Mouse (Mus musculus): ENCODE measurements at regions not wholly inside any gene's neighbourhood (a gene's known extent, or its start where the extent isn't known, plus 50 kb on each side); places are given as distances from the start of the nearest gene placed in this dataset.

GRCm38 (mm10) chr5:133385374-133386349 is 713.8 kb upstream of the Castor2 start:
- Histone ChIP-seq H3K4me3 (ENCODE audit: low read depth, low read length) (no peak overlapping the region), H3K27ac (ENCODE audit: low read length) (no peak overlapping the region), H3K4me2 (replicated peaks; ENCODE audit: low read depth, low read length) (no peak overlapping the region), H3K9me3 (ENCODE audit: control insufficient read depth, low read depth, low read length) (no peaks in the 10 kb centered on the region), H3K27me3 (ENCODE audit: control insufficient read depth, insufficient read depth, low read length) (no peaks in the 10 kb centered on the region), H3K4me1 (ENCODE audit: control insufficient read depth, insufficient read depth, low read length) (0 out of 2 replicates have a peak, but pooled peaks cover 3% of the 10 kb centered on the region), H3K36me3 (ENCODE audit: control insufficient read depth, insufficient read depth, low read length) (no peaks in the 10 kb centered on the region), H3K9ac (replicated peaks; ENCODE audit: low read depth, low read length) (no peak overlapping the region)
- no peak for ATAC-seq (ENCODE audit: insufficient number of reproducible peaks, insufficient read depth, low FRiP score, low read depth)
- 54% methylated on average over 10 of the region's 10 CpGs for WGBS

- 94% methylated on average over 3 of the region's 3 CpGs for WGBS
- Histone ChIP-seq H3K4me2 (replicated peaks; ENCODE audit: low read depth, low read length) (no peak overlapping the region), H3K4me3 (ENCODE audit: low read depth, low read length) (no peak overlapping the region), H3K27ac (ENCODE audit: low read length) (no peak overlapping the region), H3K9me3 (ENCODE audit: control insufficient read depth, low read depth, low read length) (no peaks in the 10 kb centered on the region), H3K4me1 (ENCODE audit: control insufficient read depth, insufficient read depth, low read length) (no peaks in the 10 kb centered on the region), H3K27me3 (ENCODE audit: control insufficient read depth, insufficient read depth, low read length) (no peaks in the 10 kb centered on the region), H3K9ac (replicated peaks; ENCODE audit: low read depth, low read length) (no peak overlapping the region), H3K36me3 (ENCODE audit: control insufficient read depth, insufficient read depth, low read length) (no peaks in the 10 kb centered on the region)
- ATAC-seq (ENCODE audit: insufficient number of reproducible peaks, insufficient read depth, low FRiP score, low read depth), result no peak
Measured at GRCm38 (mm10) chr5:133365771-133366170, 733.7 kb upstream of the Castor2 start.

- H3K27me3 ChIP-seq (ENCODE audit: control insufficient read depth, insufficient read depth, low read length), result no peaks in the 10 kb centered on the region
- WGBS, result 80% methylated on average over 3 of the region's 3 CpGs
- H3K4me2 ChIP-seq (replicated peaks; ENCODE audit: low read depth, low read length), result no peak overlapping the region
- ATAC-seq (ENCODE audit: insufficient number of reproducible peaks, insufficient read depth, low FRiP score, low read depth), result no peak
- H3K9ac ChIP-seq (replicated peaks; ENCODE audit: low read depth, low read length), result no peak overlapping the region
- no peaks in the 10 kb centered on the region for H3K9me3 ChIP-seq (ENCODE audit: control insufficient read depth, low read depth, low read length)
- no peaks in the 10 kb centered on the region for H3K36me3 ChIP-seq (ENCODE audit: control insufficient read depth, insufficient read depth, low read length)
- no peak overlapping the region for H3K4me3 ChIP-seq (ENCODE audit: low read depth, low read length)
- H3K4me1 ChIP-seq (ENCODE audit: control insufficient read depth, insufficient read depth, low read length), result no peaks in the 10 kb centered on the region
- H3K27ac ChIP-seq (ENCODE audit: low read length), result no peak overlapping the region
Measured at GRCm38 (mm10) chr5:133347516-133347915, 752.0 kb upstream of the Castor2 start.

- no peak overlapping the region for H3K4me3 ChIP-seq (ENCODE audit: low read depth, low read length)
- 90% methylated on average over 3 of the region's 3 CpGs for WGBS
- no peaks in the 10 kb centered on the region for H3K27me3 ChIP-seq (ENCODE audit: control insufficient read depth, insufficient read depth, low read length)
- no peak overlapping the region for H3K27ac ChIP-seq (ENCODE audit: low read length)
- no peaks in the 10 kb centered on the region for H3K9me3 ChIP-seq (ENCODE audit: control insufficient read depth, low read depth, low read length)
- no peaks in the 10 kb centered on the region for H3K36me3 ChIP-seq (ENCODE audit: control insufficient read depth, insufficient read depth, low read length)
- no peak overlapping the region for H3K9ac ChIP-seq (replicated peaks; ENCODE audit: low read depth, low read length)
- H3K4me2 ChIP-seq (replicated peaks; ENCODE audit: low read depth, low read length), result no peak overlapping the region
- no peaks in the 10 kb centered on the region for H3K4me1 ChIP-seq (ENCODE audit: control insufficient read depth, insufficient read depth, low read length)
- ATAC-seq (ENCODE audit: insufficient number of reproducible peaks, insufficient read depth, low FRiP score, low read depth), result no peak
Measured at GRCm38 (mm10) chr5:133341973-133342372, 757.5 kb upstream of the Castor2 start.

GRCm38 (mm10) chr5:133320626-133321025 is 777.5 kb upstream of the Auts2 start:
- Histone ChIP-seq H3K4me1 (ENCODE audit: control insufficient read depth, insufficient read depth, low read length) (no peaks in the 10 kb centered on the region), H3K36me3 (ENCODE audit: control insufficient read depth, insufficient read depth, low read length) (no peaks in the 10 kb centered on the region), H3K4me3 (ENCODE audit: low read depth, low read length) (no peak overlapping the region), H3K4me2 (replicated peaks; ENCODE audit: low read depth, low read length) (no peak overlapping the region), H3K27ac (ENCODE audit: low read length) (no peak overlapping the region), H3K9me3 (ENCODE audit: control insufficient read depth, low read depth, low read length) (no peaks in the 10 kb centered on the region), H3K9ac (replicated peaks; ENCODE audit: low read depth, low read length) (no peak overlapping the region), H3K27me3 (ENCODE audit: control insufficient read depth, insufficient read depth, low read length) (no peaks in the 10 kb centered on the region)
- 76% methylated on average over 2 of the region's 2 CpGs for WGBS
- no peak for ATAC-seq (ENCODE audit: insufficient number of reproducible peaks, insufficient read depth, low FRiP score, low read depth)

GRCm38 (mm10) chr5:133320206-133320605 is 777.1 kb upstream of the Auts2 start:
- Histone ChIP-seq H3K4me3 (ENCODE audit: low read depth, low read length) (no peak overlapping the region), H3K27ac (ENCODE audit: low read length) (no peak overlapping the region), H3K27me3 (ENCODE audit: control insufficient read depth, insufficient read depth, low read length) (no peaks in the 10 kb centered on the region), H3K9ac (replicated peaks; ENCODE audit: low read depth, low read length) (no peak overlapping the region), H3K4me2 (replicated peaks; ENCODE audit: low read depth, low read length) (no peak overlapping the region), H3K36me3 (ENCODE audit: control insufficient read depth, insufficient read depth, low read length) (no peaks in the 10 kb centered on the region), H3K9me3 (ENCODE audit: control insufficient read depth, low read depth, low read length) (no peaks in the 10 kb centered on the region), H3K4me1 (ENCODE audit: control insufficient read depth, insufficient read depth, low read length) (no peaks in the 10 kb centered on the region)
- 88% methylated on average over 1 of the region's 1 CpGs for WGBS
- no peak for ATAC-seq (ENCODE audit: insufficient number of reproducible peaks, insufficient read depth, low FRiP score, low read depth)

GRCm38 (mm10) chr5:133314031-133314430 is 770.9 kb upstream of the Auts2 start:
- H3K9ac ChIP-seq (replicated peaks; ENCODE audit: low read depth, low read length), result no peak overlapping the region
- WGBS, result 43% methylated on average over 7 of the region's 7 CpGs
- no peak overlapping the region for H3K4me3 ChIP-seq (ENCODE audit: low read depth, low read length)
- no peaks in the 10 kb centered on the region for H3K36me3 ChIP-seq (ENCODE audit: control insufficient read depth, insufficient read depth, low read length)
- no peaks in the 10 kb centered on the region for H3K4me1 ChIP-seq (ENCODE audit: control insufficient read depth, insufficient read depth, low read length)
- H3K4me2 ChIP-seq (replicated peaks; ENCODE audit: low read depth, low read length), result no peak overlapping the region
- ATAC-seq (ENCODE audit: insufficient number of reproducible peaks, insufficient read depth, low FRiP score, low read depth), result no peak
- H3K27me3 ChIP-seq (ENCODE audit: control insufficient read depth, insufficient read depth, low read length), result no peaks in the 10 kb centered on the region
- H3K9me3 ChIP-seq (ENCODE audit: control insufficient read depth, low read depth, low read length), result no peaks in the 10 kb centered on the region
- no peak overlapping the region for H3K27ac ChIP-seq (ENCODE audit: low read length)

GRCm38 (mm10) chr5:133310979-133311890 is 768.1 kb upstream of the Auts2 start:
- no peaks in the 10 kb centered on the region for H3K4me1 ChIP-seq (ENCODE audit: control insufficient read depth, insufficient read depth, low read length)
- no peak overlapping the region for H3K4me3 ChIP-seq (ENCODE audit: low read depth, low read length)
- H3K9ac ChIP-seq (replicated peaks; ENCODE audit: low read depth, low read length), result no peak overlapping the region
- no peaks in the 10 kb centered on the region for H3K36me3 ChIP-seq (ENCODE audit: control insufficient read depth, insufficient read depth, low read length)
- H3K4me2 ChIP-seq (replicated peaks; ENCODE audit: low read depth, low read length), result no peak overlapping the region
- ATAC-seq (ENCODE audit: insufficient number of reproducible peaks, insufficient read depth, low FRiP score, low read depth), result no peak
- WGBS, result 44% methylated on average over 6 of the region's 6 CpGs
- no peaks in the 10 kb centered on the region for H3K9me3 ChIP-seq (ENCODE audit: control insufficient read depth, low read depth, low read length)
- no peaks in the 10 kb centered on the region for H3K27me3 ChIP-seq (ENCODE audit: control insufficient read depth, insufficient read depth, low read length)
- H3K27ac ChIP-seq (ENCODE audit: low read length), result no peak overlapping the region
